Mouse (Mus musculus): ENCODE measurements around the gene Rps19bp1. TPM values are rescaled to one million over a fixed set of nuclear protein-coding genes. Genes with fewer than 3 reads are reported as not detected.

The Rps19bp1 gene
- total RNA-seq, 1 experiment from 2014 or later = 24.3 TPM

DNA sequence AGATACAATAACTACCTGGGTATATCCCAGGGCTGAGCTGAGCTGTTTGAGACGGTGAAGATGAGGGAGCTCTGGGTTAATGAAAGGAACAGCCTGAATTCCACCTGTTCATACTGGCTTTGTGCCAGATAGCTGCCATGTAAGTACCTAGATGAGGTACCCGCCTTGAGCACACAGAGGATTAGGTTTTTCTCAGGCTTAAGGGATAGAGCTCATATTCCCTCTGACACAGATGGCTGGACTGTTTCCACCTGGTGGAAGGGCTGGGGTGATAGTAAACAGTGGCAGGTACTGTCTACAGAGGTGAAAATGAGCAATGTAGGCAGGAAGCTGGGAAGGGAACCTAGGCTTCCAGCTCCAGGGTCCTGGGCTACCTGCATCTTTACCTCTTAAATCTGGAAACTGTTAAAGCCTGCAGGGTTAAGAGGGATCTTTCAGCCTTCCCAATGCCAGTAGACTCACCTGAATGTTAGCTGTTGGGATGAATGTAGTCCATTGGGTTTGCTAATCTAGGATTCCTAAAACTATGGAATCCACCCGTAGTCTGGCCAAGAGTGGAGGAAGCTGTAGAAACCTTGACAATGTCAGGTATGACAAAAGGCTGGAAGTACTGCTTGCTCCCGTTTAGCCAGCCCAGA lies 6.4 kb downstream of the Rps19bp1 start:
- no peak for ATAC-seq (replicated peaks; ENCODE audit: low read depth, poor library complexity, severe bottlenecking)

DNA sequence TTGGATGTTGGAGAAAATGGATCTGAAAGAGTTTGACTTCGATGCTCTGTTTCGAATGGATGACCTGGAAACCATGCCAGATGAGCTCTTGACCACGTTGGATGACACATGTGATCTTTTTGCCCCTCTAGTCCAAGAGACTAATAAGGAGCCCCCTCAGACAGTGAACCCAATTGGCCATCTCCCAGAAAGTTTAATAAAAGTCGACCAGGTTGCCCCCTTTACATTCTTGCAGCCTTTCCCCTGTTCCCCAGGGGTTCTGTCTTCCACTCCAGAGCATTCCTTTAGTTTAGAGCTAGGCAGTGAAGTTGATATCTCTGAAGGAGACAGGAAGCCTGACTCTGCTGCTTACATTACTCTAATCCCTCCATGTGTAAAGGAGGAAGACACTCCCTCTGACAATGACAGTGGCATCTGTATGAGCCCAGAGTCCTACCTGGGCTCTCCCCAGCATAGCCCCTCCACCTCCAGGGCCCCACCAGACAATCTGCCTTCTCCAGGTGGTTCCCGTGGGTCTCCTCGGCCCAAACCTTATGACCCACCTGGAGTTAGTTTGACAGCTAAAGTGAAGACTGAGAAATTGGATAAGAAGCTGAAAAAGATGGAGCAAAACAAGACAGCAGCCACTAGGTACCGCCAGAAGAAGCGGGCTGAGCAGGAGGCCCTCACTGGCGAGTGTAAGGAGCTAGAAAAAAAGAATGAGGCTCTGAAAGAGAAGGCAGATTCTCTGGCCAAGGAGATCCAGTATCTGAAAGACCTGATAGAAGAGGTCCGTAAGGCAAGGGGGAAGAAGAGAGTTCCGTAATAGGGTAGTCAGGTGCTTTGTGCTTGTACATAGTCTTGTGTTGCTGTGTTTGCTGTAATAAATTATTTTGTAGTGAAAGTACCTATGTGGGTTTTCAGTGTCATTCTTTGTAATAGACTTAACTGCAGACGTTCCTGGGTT lies 7.2 kb downstream of the Rps19bp1 start:
- no peak for ATAC-seq (replicated peaks; ENCODE audit: low read depth, poor library complexity, severe bottlenecking)

DNA sequence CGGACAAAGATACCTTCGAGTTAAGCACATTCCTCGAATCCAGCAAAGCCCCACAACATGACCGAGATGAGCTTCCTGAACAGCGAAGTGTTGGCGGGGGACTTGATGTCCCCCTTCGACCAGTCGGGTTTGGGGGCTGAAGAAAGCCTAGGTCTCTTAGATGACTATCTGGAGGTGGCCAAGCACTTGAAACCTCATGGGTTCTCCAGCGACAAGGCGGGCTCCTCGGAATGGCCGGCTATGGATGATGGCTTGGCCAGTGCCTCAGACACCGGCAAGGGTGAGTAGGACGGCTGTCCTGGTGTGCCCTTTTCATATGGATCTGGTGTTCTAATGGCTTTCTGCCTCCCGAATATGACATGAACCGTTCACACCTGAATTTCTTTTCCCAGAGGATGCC lies 7.9 kb downstream of the Rps19bp1 start:
- ATAC-seq (replicated peaks; ENCODE audit: low read depth, poor library complexity, severe bottlenecking) = no peak

DNA sequence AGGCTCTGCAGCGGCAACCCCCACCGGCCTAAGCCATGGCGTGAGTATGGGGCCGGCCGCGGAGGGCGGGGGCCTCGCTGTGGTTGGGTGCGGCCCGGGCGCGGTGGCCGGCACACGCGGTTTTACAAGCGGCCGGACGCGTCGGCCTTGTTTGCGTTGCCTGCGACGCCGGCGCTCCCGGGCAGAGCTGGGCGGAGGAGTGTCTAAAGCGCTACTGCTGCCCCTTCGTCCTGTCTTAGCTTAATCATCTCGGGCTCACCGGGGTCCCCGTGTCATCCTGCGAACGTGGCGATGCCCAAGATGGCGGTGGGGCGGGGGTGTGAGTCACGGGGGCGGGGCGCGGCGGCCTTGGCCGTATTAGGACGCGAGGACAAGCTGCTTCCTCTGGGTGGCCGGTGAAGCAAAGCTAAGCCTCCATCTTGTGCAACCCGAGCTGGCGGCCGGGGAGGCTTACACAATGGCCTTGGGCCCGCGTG lies 8.4 kb downstream of the Rps19bp1 start:
- ATAC-seq (replicated peaks; ENCODE audit: low read depth, poor library complexity, severe bottlenecking) = peak; percentile 20

DNA sequence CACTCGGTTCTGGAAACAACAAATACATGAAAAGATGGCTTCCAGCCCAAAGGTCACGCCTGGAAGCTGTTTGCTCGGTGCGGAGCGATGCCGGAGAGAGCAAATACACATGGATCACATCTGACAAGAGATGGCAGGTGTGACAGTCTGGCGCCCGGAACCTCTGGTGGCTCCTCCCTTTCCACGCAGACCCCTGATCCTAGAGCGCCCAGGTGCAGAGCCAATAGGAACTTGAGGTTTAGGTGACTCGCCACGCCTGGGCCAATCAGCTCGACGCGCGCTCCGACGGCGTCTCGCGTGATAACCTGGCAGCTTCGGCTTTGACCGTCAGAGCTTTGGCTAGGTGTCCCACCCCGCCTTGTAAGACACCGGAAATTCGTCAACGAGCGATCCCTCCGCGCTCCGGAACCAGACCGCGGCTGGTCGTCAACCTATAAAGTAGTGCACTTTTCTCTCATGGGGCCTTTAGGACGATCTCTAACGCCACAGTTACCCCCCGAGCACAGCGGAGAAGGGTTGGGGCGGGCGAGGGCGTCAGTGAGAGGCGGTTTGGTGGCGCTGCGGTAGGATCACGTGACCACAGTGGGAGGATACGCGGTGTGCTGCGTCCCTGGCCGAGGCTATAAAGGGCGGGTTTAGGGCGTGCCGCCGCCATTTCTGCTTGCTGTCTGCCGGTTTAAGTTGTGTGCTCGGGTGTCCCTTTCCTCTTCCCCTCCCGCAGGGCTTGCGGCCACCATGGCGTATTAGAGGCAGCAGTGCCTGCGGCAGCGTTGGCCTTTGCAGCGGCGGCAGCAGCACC lies 9.1 kb downstream of the Rps19bp1 start, which contains the start of gene Atf4:
Atf4 (plus strand) TSS at position 338 of the 799 bp plus-strand sequence.
- peak; percentile 81 for ATAC-seq (replicated peaks; ENCODE audit: low read depth, poor library complexity, severe bottlenecking)

DNA sequence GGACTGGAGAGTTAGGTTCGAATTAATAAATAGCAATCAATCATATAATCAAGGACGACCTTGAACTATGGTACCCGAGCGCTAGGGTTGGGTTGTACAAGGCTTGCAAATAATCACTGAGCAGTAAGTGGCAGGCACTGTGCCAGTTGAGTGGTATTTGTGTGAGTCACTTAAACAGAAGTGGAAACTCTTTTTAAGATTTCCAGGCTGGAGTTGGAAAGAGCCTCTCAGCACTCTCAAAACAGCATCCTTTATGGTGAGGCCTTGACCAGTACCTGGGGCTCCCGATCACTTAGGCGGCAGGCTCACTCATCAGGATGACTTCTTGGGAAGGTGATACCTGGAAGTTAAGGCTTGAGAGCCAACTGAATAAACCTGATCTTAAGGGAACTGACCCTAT lies 9.9 kb downstream of the Rps19bp1 start:
- ATAC-seq (replicated peaks; ENCODE audit: low read depth, poor library complexity, severe bottlenecking) = no peak

DNA sequence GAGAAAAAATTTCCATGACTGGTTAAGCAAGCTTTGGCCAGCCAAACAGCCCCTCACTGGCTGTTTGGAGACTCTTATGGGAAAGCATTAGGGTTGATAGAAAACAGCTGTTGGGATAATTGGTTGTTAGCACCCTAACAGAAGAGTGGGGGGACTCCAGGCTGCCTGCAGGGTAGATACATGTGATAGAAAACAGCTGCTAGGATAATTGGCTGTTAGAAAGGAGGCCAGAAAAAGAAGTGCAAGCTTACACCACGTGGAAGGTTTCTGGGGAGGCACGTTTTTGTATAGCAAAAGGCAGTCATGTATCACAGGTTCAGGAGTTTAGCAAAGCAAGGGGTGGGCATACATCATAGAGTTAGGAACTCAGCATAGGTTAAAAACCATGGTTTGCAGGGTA lies 10.6 kb downstream of the Rps19bp1 start:
- ATAC-seq (replicated peaks; ENCODE audit: low read depth, poor library complexity, severe bottlenecking) = no peak

DNA sequence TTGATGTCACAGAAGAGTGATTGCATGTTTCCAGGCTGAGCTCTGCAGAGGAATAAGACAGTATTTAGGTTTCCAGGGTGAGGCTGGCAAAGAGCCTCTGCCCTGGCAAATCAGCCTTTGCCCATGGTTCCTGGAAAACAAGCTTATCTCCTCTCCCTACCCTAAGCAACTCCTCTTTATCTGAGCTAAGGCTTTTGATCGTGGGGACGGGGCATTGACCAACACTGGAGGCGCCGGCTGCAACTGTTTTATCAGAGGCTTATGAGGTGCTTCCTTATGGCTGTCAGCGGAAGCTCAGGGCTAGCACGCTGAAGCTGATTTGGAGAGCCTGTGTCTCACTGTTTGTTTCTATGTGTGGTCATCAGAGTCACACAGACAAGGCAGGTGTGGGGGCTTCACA lies 13.5 kb downstream of the Rps19bp1 start:
- no peak for ATAC-seq (replicated peaks; ENCODE audit: low read depth, poor library complexity, severe bottlenecking)

DNA sequence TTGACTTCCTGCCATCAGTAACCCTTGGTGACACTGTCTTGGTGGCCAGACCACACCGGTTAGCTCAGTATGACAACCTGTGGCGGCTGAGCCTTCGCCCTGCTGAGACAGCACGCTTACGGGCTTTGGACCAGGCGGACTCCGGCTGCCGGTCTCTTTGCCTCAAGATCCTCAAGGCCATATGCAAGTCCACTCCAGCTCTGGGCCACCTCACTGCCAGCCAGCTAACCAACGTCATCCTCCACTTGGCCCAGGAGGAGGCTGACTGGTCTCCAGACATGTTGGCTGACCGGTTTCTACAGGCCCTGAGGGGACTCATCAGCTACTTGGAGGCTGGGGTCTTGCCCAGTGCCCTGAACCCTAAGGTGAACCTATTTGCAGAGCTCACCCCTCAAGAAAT lies 14.4 kb downstream of the Rps19bp1 start:
- ATAC-seq (replicated peaks; ENCODE audit: low read depth, poor library complexity, severe bottlenecking) = no peak

DNA sequence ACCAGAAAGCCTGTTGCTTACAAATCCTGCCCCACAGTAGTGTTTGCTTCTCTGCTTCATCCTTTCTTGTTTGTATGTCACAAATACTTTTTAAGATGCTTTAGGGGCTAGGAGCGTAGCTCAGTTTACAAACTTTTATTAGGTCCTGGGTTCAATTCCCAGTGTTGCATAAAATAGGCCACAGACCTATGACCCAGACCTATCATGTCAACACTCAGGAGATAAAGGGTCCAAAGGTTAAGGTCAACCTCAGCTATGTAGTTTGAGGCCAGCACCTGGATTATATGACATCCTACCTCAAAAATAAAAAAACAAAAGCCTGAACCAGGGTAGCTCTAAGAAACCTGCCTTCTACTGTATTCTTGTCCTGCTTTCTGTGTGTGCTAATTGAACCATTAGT lies 15.5 kb downstream of the Rps19bp1 start:
- no peak for ATAC-seq (replicated peaks; ENCODE audit: low read depth, poor library complexity, severe bottlenecking)

DNA sequence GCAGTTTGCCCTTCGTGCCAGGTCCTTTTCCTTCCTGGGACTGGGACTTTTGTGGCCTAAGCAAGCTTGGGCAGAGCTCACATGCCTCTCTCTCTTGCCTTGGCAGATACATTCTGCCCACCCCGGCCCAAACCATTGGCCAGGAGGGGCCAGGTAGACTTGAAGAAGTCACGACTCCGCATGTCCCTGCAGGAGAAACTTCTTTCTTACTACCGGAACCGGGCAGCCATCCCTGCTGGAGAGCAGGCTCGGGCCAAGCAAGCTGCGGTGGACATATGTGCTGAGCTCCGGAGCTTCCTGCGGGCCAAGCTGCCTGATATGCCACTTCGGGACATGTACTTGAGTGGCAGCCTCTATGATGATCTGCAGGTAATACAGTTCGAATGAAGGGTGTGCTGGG lies 16.0 kb downstream of the Rps19bp1 start:
- no peak for ATAC-seq (replicated peaks; ENCODE audit: low read depth, poor library complexity, severe bottlenecking)

DNA sequence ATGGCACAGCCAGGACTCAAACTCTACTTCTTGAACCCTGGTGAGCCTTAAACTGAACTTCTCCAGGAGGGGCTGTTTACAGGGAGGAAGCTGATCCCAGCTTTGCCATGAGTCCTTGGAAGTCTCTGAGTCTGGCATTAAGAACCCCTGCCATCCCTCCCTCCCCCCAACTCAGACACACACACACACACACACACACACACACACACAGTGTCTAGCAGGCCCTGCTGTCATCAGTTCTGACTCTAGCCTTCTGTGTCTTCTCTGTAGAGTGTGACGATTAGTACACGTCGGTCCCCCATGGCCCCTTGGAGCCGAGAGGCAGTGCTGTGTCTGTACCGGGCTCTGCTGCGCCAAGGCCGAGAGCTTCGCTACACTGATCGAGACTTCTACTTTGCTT lies 28.6 kb downstream of the Rps19bp1 start, which contains the start of gene AC140267.1:
AC140267.1 (plus strand) TSS at position 301 of the 400 bp plus-strand sequence.
- no peak for ATAC-seq (replicated peaks; ENCODE audit: low read depth, poor library complexity, severe bottlenecking)

DNA sequence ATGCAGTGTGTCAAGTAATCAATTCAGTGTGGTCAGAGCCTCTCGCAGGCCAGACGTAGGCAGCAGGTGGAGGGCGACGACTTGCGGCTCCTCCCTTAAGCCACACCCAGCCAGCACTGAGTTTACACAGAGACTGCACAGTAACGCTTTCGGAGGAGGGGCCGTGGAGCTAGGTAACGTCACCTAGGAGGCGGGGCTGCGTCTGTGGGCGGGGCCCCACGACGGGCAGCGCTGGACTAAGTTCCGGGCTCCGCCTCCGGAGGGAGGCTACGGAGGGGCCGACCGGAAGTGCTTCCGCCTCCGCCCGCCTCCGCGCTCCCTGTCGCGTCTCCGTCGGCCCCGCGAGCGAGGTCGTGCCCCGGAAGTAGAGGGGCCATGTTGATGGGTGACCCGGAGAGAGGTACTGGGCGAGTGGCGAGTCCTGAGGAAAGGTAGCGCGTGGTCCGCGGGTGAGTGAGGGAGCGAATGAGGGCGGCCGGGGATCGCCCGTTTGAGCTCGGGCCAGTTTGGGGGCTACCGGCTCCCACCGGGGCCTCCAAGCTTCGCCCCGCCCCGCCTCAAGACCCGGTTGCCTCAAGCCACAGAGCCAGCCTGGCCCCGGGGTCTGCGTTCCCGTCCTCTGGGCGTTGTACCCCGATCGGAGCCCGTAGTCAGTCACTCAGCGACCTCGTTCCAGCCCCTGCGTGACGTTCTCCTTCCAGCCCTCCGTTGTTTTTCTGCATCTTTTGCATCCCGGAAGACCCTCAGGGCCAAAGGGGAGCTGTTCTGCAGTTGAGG lies 30.2 kb downstream of the Rps19bp1 start, which contains the start of gene Mief1:
Mief1 (plus strand) TSS at position 286 of the 777 bp plus-strand sequence.
- peak; percentile 98 for ATAC-seq (replicated peaks; ENCODE audit: low read depth, poor library complexity, severe bottlenecking)

DNA sequence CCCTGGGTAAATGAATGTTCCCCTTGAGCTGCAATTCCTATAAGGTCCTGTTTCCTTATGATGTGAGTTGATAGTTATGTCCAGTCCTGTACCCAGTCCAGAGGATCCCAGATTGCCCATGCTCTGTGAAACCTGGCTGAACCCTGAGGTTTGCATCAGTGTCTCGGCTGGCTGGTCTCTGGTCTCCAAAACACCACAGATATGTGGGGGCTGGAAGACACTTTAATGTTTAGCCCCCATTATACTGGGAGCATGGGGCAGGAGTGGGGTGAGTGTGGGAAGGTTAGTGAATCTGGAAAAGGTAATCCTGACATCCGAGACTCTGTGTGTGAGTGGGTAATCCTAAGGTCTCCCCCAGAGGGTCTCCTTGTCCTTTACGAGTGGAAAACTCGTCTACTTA lies 31.1 kb downstream of the Rps19bp1 start:
- ATAC-seq (replicated peaks; ENCODE audit: low read depth, poor library complexity, severe bottlenecking) = no peak

DNA sequence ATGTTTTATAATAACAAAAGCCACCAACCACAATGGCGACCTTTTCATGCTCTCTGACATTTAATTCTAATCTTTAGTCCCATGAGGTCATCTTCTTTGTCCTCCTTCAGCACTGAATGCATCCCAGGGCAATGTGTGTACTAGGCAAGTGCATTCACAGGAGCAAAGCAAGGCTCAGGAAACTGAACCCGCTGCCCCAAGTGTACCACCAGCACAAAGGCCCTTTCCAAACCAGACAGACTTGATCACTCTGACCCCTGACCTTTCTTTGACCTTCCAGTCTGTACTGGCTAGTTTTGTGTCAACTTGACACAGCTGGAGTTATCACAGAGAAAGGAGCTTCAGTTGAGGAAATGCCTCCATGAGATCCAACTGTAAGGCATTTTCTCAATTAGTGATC lies 31.8 kb downstream of the Rps19bp1 start:
- ATAC-seq (replicated peaks; ENCODE audit: low read depth, poor library complexity, severe bottlenecking) = no peak

DNA sequence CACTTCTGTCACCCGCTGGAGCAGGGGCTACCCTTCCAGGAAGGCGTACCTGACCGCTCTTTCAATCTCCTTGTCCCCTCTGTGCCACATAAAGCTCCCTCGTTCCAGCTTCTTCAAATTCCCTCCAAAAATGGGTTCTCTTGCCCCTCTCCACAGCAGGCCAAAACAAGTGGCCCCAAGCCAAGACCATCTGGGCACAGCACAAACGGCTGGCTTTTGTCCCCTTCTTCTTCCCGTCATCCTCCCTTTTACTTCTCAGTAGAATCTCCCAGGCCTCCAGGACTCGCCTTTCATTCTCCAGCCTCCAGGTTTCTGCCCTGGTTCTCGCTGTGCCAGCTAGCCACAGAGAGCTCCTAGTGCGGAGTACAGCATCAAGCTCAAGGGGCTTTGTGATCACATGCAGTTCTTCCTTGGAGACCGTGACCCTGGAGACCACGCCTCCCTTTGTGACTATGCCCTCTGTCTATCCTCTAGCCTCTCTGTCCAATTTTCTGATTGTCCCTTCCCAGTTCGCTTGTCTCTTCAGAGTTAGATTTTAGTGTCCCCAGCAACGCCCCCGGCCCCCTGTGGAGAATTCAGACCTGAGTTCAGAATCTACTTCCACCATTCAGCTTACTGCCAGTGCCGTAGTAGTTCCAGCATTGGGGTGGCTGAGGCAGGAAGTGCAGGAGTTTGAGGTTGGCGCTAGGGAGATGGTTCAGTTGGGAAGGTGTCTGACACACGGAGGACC lies 35.9 kb downstream of the Rps19bp1 start:
- no peak for ATAC-seq (replicated peaks; ENCODE audit: low read depth, poor library complexity, severe bottlenecking)

DNA sequence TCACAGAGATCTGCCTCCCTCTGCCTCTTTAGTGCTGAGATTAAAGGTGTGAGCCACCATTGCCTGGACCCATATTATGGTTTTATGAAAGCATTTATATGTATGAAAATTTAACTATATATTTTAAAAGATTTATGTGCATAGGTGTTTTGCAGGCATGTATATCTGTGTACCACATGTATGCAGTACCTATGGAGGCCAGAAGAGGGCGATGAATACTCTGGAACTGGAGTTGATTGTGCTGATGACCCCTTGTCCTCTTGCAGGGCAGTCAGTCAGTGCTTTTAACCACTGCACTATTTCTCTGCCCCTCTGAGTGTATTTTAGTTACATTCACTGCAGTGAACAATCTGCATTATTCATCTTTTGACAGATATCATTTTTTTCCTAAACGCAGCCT lies 38.3 kb downstream of the Rps19bp1 start:
- ATAC-seq (replicated peaks; ENCODE audit: low read depth, poor library complexity, severe bottlenecking) = peak; percentile 77

DNA sequence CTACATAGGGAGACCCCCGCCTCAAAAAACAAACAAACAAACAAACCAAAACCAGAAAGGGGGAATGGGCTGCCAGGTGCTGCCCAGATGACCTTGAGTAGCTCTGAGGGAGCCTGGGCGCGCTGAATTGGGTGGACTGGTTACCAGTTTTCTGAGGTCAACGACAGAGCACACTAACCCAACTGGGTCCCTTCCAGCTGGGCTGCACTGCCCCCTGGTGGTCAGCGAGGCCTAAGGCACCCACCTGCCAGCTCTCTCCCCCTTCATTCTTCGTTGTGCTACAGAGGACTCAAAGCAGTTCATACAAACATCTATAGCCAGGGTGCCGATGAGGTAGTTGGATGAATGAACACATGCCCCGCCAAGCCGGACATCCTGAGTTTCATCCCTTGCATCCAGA lies 38.9 kb downstream of the Rps19bp1 start:
- ATAC-seq (replicated peaks; ENCODE audit: low read depth, poor library complexity, severe bottlenecking) = peak; percentile 89

DNA sequence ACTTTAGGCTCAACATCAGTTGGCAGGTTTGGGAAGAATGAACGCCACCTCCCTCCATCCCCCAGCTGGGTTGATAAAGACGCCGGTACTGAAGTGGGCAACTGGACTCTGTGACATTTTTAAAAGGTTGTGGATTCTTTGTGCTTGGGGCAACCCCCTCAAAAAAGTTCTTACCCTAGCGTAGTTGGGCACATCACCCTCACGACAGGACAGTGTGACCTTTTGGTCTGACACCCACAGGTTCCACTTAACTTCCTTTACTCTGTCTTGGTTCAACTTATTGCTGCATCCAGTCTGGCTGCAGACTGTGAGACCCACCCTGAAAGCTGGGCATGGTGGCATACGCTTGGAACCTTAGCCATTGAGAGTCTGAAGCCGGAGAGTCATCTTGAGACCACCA lies 40.4 kb downstream of the Rps19bp1 start:
- ATAC-seq (replicated peaks; ENCODE audit: low read depth, poor library complexity, severe bottlenecking) = no peak

All from common myeloid progenitor, adult 5-6 weeks (primary cell).